Mouse (Mus musculus): ENCODE data around the gene Tmem128.

DNA sequence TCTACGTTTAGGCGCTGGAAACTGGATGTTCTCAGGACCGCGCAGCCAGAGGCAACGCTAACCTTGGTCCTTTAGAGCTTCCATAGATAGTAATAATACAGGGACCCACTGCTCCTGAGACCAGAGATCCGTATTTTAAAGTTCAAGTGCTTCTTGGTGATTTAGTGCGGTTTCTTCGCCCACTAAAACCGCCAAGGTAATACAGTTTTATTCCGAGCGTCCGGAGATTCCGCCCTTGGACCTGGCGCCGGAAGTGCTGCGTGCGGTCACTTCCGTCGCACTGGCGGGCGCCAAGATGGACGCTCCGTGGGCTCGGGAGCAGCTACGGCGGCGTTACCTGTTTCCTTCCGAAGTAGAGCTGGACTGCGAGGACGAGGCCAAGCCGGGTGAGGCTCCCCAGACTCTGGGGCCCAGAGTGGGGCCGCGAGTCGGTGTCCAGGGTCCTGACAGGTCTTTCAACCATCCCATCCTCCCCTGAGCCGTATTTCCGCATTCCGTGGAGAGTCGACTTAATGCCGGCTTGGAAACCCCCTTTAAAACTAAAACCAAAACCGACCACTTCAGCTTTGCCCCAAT, at the start of gene Tmem128:
- TF ChIP-seq CTCF (IDR thresholded peaks at IDR 0.05) (no peak), EP300 (IDR thresholded peaks at IDR 0.05; ENCODE audit: insufficient read depth, low read depth, low read length) (no peak)
